Mouse (Mus musculus) forebrain, embryonic 13.5 days (tissue): ENCODE measurements around the gene H3f3a. TPM values are rescaled to one million over a fixed set of nuclear protein-coding genes. Genes with fewer than 3 reads are reported as not detected.

ENCODE experiments used
- ATAC-seq: fragments of 200-750 bp; cut with Nextera tagmentation; 2 replicates; pipeline ENCODE4 v1.8.0; 2017
- H3K27ac ChIP-seq: fragments of 300-500 bp; sonication (generic); 2 replicates; pipeline ENCODE4 v1.5.1; 2015; ENCODE audit warnings: inconsistent platforms, mild to moderate bottlenecking, moderate library complexity
- H3K27me3 ChIP-seq: fragments of 300-500 bp; sonication (generic); 2 replicates; pipeline ENCODE4 v1.6.1; 2015; ENCODE audit warnings: mild to moderate bottlenecking, inconsistent platforms
- H3K36me3 ChIP-seq: fragments of 300-500 bp; sonication (generic); 2 replicates; pipeline ENCODE4 v1.6.1; 2015; ENCODE audit warnings: mild to moderate bottlenecking, inconsistent platforms; ENCODE audit not compliant: poor library complexity, severe bottlenecking
- H3K4me1 ChIP-seq: fragments of 300-500 bp; sonication (generic); 2 replicates; pipeline ENCODE4 v1.6.1; 2015; ENCODE audit warnings: inconsistent platforms
- H3K4me2 ChIP-seq: fragments of 300-500 bp; sonication (generic); 2 replicates; pipeline ENCODE4 v1.6.1; 2015; ENCODE audit warnings: inconsistent platforms, mild to moderate bottlenecking, moderate library complexity
- H3K4me3 ChIP-seq: fragments of 300-500 bp; sonication (generic); 2 replicates; pipeline ENCODE4 v1.5.1; 2015; ENCODE audit warnings: mild to moderate bottlenecking, inconsistent platforms
- H3K9ac ChIP-seq: fragments of 300-500 bp; sonication (generic); 2 replicates; pipeline ENCODE4 v1.6.1; 2015; ENCODE audit warnings: mild to moderate bottlenecking, inconsistent platforms
- H3K9me3 ChIP-seq: fragments of 300-500 bp; sonication (generic); replicated peaks from 2 replicates; pipeline ENCODE4 v1.6.1; 2016; ENCODE audit warnings: inconsistent platforms
- WGBS: fragments of 180-500 bp; shearing (Covaris S2); methylation state at CpG from one replicate; pipeline ENCODE4 v1.1.7; 2015; 5-methylcytosine and 5-hydroxymethylcytosine counted together
- polyA plus RNA-seq: library from polyadenylated mRNA; unstranded; fragments of >200 nt; fragmentation: Nextera tagmentation; extraction: Ambion mirVana; gene quantifications from 2 replicates; pipeline ENCODE4 v1.2.1, GENCODE M21; 2015

Gene H3f3a
- 4,035 and 4,414 TPM in 2 replicates for polyA plus RNA-seq

GRCm38 (mm10) chr1:180813885-180814740 is at the start of gene H3f3a:
Gene H3f3a, minus strand, starts transcription at chr1:180813943.
- Histone ChIP-seq H3K9ac (peak within 1 kb of the TSS; percentile 100), H3K4me2 (peak within 1 kb of the TSS; percentile 72), H3K4me1 (peaks cover 39% of the 10 kb centered on the region), H3K27ac (peak within 1 kb of the TSS; percentile 100), H3K36me3 (peaks cover 16% of the 10 kb centered on the region), H3K4me3 (peak within 1 kb of the TSS; percentile 99), H3K27me3 (no peaks in the 10 kb centered on the region), H3K9me3 (no peaks in the 10 kb centered on the region)
- WGBS, result 1% methylated on average over 44 of the region's 69 CpGs
- ATAC-seq, result peak; percentile 76

DNA sequence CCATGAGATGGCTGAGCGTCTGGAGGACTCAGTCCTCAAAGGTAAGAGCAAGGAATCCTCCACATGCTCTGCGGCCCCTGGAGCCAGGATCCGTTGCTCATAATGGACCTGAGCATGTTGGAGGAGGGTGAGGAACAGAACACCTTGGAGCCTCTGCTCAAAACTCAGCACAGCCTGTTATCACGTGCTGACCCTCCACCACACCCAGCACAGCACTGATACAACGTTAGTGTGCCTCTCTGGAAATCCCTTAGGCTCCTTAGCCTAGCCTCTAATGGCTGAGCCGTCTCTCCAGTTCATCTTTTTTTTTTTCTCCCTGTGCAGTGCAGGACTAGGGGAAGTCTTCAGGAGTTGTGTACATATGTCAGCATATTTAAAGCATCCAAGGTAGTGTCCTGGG is 46.3 kb upstream of the H3f3a start:
- 91% methylated on average over 6 of the region's 6 CpGs for WGBS

GRCm38 (mm10) chr1:180858763-180859162 is 45.0 kb upstream of the H3f3a start:
- H3K9ac ChIP-seq, result no peak overlapping the region
- H3K4me2 ChIP-seq, result no peak overlapping the region
- H3K27me3 ChIP-seq, result no peaks in the 10 kb centered on the region
- H3K4me3 ChIP-seq, result no peak overlapping the region
- no peaks in the 10 kb centered on the region for H3K9me3 ChIP-seq
- no peaks in the 10 kb centered on the region for H3K4me1 ChIP-seq
- peaks cover 76% of the 10 kb centered on the region for H3K36me3 ChIP-seq
- H3K27ac ChIP-seq, result no peak overlapping the region
- ATAC-seq, result no peak

More for the DNA sequence above, 46.3 kb upstream of the H3f3a start:
- no peak overlapping the region for H3K9ac ChIP-seq
- no peaks in the 10 kb centered on the region for H3K9me3 ChIP-seq
- no peak overlapping the region for H3K4me3 ChIP-seq
- H3K36me3 ChIP-seq, result peaks cover 87% of the 10 kb centered on the region
- H3K27ac ChIP-seq, result no peak overlapping the region
- H3K4me2 ChIP-seq, result no peak overlapping the region
- no peak for ATAC-seq
- H3K27me3 ChIP-seq, result no peaks in the 10 kb centered on the region
- no peaks in the 10 kb centered on the region for H3K4me1 ChIP-seq

- H3K4me2 ChIP-seq, result peak within 1 kb of the TSS; percentile 83
- H3K27me3 ChIP-seq, result no peaks in the 10 kb centered on the region
- peak within 1 kb of the TSS; percentile 68 for H3K4me3 ChIP-seq
- peak within 1 kb of the TSS; percentile 98 for H3K27ac ChIP-seq
- H3K4me1 ChIP-seq, result peaks cover 44% of the 10 kb centered on the region
- peak; percentile 98 for ATAC-seq
- H3K9ac ChIP-seq, result peak within 1 kb of the TSS; percentile 78
- H3K9me3 ChIP-seq, result no peaks in the 10 kb centered on the region
- under 1% methylated on average over 77 of the region's 77 CpGs for WGBS
- no peaks in the 10 kb centered on the region; the same call in 1 of the 2 replicates for H3K36me3 ChIP-seq
These were observed 36.9 kb upstream of the H3f3a start, which contains the start of gene Sde2 for GRCm38 (mm10) chr1:180850316-180851270. Gene Sde2, plus strand, starts transcription at chr1:180851127.

DNA sequence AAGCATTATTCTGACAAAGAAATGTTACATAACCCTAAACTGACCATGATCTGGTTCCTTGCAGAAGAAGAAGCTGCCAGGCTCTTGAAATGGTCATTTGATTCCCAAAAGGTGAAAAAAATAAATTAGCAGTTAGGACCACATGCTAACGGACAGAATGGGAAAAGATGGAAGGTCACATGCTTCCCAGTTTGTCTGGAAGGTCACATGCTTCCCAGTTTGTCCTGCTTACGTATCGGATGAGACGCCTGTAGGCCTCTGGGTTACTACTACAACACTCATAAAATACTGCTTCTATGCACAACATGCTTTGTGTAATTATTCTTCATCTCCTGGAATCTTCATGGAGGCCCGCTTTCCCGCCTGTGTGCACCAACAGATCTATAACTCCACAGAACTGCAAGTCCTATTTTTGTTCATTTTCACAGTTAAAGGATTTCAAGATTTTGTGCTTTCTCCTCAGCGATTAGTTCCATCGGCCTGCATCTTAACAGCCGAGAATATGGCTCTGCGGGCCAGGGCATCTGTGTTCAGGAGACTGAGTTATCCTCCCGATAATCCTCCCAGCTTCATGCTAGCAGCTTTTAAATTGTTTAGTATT is 36.1 kb upstream of the H3f3a start:
- H3K27me3 ChIP-seq, result no peaks in the 10 kb centered on the region
- H3K4me2 ChIP-seq, result peak overlapping the region; percentile 73
- WGBS, result 36% methylated on average over 11 of the region's 11 CpGs
- ATAC-seq, result no peak
- H3K36me3 ChIP-seq, result no peaks in the 10 kb centered on the region
- H3K9ac ChIP-seq, result peak overlapping the region; percentile 78
- H3K9me3 ChIP-seq, result no peaks in the 10 kb centered on the region
- peak overlapping the region; percentile 68 for H3K4me3 ChIP-seq
- peak overlapping the region; percentile 98 for H3K27ac ChIP-seq
- H3K4me1 ChIP-seq, result peaks cover 44% of the 10 kb centered on the region

GRCm38 (mm10) chr1:180848511-180849241 is 34.9 kb upstream of the H3f3a start:
- H3K4me1 ChIP-seq, result peaks cover 44% of the 10 kb centered on the region
- no peaks in the 10 kb centered on the region for H3K27me3 ChIP-seq
- H3K36me3 ChIP-seq, result no peaks in the 10 kb centered on the region
- peak overlapping the region; percentile 59 for H3K4me2 ChIP-seq
- H3K9me3 ChIP-seq, result no peaks in the 10 kb centered on the region
- WGBS, result 6% methylated on average over 11 of the region's 11 CpGs
- H3K4me3 ChIP-seq, result peak overlapping the region; percentile 31
- H3K9ac ChIP-seq, result peak overlapping the region; percentile 53
- H3K27ac ChIP-seq, result peak overlapping the region; percentile 94
- ATAC-seq, result peak; percentile 25

- Histone ChIP-seq H3K4me3 (peak overlapping the region; percentile 31), H3K36me3 (no peaks in the 10 kb centered on the region), H3K9me3 (no peaks in the 10 kb centered on the region), H3K4me2 (peak overlapping the region; percentile 59), H3K9ac (peak overlapping the region; percentile 53), H3K27me3 (no peaks in the 10 kb centered on the region), H3K27ac (peak overlapping the region; percentile 94), H3K4me1 (peaks cover 44% of the 10 kb centered on the region)
- ATAC-seq, result peak; percentile 57
- 1% methylated on average over 9 of the region's 9 CpGs for WGBS
These were observed 34.4 kb upstream of the H3f3a start for GRCm38 (mm10) chr1:180848114-180848510.

DNA sequence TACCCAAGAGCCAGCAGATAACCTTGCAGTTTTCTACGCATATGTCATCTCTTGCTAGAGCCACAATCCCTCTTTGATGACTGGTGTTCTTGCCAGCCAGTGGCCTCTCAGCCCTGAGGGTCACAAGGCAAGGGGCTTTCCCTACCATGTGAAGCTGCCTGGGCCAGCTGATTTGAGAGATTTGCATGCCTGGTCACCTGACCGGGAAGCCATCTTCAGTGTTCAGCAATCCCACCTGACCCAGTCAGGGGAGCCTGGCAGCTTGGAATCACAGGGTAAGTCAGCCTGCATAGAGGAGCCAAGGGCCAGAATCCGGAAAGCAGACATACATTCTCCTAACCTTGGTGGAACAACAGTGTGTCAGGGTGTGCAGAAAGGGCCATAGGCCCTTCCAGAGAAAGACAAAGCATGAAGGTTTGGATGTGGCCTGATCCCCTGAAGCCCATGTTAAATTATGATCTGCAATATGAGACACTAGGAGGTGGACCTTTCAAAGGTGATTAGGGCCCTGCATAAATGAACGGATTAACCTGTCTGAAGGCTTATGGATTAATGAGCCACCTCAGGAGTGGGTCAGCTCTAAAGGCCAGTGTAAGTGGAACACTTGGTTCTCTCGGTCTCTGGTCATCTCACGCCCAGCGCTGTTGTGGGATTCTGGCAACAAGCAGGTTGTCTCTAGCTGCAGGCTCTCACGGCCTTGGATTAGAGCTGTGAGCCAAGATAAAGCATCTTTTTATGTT is 28.0 kb upstream of the H3f3a start:
- 86% methylated on average over 8 of the region's 8 CpGs for WGBS
- no peaks in the 10 kb centered on the region for H3K4me1 ChIP-seq
- H3K27ac ChIP-seq, result no peak overlapping the region
- no peak overlapping the region for H3K9ac ChIP-seq
- H3K27me3 ChIP-seq, result no peaks in the 10 kb centered on the region
- no peak overlapping the region for H3K4me3 ChIP-seq
- no peak for ATAC-seq
- no peaks in the 10 kb centered on the region for H3K9me3 ChIP-seq
- no peaks in the 10 kb centered on the region for H3K36me3 ChIP-seq
- H3K4me2 ChIP-seq, result no peak overlapping the region

DNA sequence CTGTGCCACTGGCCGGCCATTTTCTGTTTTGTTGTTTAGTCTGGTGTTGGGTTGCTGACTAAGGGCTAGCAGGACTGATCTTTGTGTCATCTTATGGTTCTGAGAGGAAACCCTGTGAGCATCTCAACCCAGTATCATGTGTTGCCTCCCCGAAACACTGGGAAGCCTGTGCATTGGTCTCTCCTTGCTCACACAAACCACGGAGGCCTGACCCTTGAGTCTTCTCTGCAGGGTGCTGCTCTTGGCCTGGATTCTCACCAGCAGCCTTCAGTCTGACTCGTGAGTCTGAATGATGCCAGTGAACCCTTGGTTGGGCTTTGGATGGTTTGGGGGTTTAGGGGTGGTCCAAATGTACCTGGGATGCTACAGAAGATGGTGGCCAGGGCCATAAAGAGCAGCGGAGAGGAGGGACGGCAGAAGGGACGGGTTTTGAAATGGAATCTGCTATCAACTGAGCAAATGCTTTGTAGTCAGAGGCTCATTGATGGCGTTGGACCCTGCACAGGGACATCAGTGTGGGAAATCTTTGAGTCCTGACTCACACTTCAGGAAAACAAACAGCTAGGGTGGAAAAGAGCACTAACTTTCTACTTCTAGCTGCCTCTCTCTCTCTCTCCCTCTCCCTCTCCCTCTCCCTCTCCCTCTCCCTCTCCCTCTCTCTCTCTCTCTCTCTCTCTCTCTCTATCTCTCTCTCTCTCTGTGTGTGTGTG is 25.6 kb upstream of the H3f3a start:
- ATAC-seq, result no peak
- Histone ChIP-seq H3K36me3 (no peaks in the 10 kb centered on the region), H3K27me3 (no peaks in the 10 kb centered on the region), H3K4me1 (no peaks in the 10 kb centered on the region), H3K9ac (no peak overlapping the region), H3K9me3 (no peaks in the 10 kb centered on the region), H3K4me2 (no peak overlapping the region), H3K27ac (no peak overlapping the region), H3K4me3 (no peak overlapping the region)
- 70% methylated on average over 8 of the region's 8 CpGs for WGBS

- no peak overlapping the region for H3K9ac ChIP-seq
- H3K36me3 ChIP-seq, result no peaks in the 10 kb centered on the region
- 65% methylated on average over 6 of the region's 6 CpGs for WGBS
- ATAC-seq, result no peak
- H3K27me3 ChIP-seq, result no peaks in the 10 kb centered on the region
- no peak overlapping the region for H3K4me3 ChIP-seq
- H3K9me3 ChIP-seq, result no peaks in the 10 kb centered on the region
- H3K4me1 ChIP-seq, result no peaks in the 10 kb centered on the region
- H3K27ac ChIP-seq, result no peak overlapping the region
- no peak overlapping the region for H3K4me2 ChIP-seq
These were observed 24.3 kb upstream of the H3f3a start for GRCm38 (mm10) chr1:180838014-180838413.
